Mouse (Mus musculus) layer of hippocampus, postnatal 36 days (tissue): ENCODE measurements around the gene Ppp2r3a. TPM values are rescaled to one million over a fixed set of nuclear protein-coding genes. Genes with fewer than 3 reads are reported as not detected.

ENCODE experiments used
- DNase-seq, 2 experiments: peaks; one replicate each; pipeline ENCODE4 v3.0.0; 2022
- total RNA-seq, 2 experiments: library from RNA; stranded (reverse); gene quantifications; 2 replicates each; pipeline ENCODE4 v1.2.3; 2021

Ppp2r3a gene
- total RNA-seq, 2 experiments from 2014 or later = 26.5 to 32.1 TPM

DNA sequence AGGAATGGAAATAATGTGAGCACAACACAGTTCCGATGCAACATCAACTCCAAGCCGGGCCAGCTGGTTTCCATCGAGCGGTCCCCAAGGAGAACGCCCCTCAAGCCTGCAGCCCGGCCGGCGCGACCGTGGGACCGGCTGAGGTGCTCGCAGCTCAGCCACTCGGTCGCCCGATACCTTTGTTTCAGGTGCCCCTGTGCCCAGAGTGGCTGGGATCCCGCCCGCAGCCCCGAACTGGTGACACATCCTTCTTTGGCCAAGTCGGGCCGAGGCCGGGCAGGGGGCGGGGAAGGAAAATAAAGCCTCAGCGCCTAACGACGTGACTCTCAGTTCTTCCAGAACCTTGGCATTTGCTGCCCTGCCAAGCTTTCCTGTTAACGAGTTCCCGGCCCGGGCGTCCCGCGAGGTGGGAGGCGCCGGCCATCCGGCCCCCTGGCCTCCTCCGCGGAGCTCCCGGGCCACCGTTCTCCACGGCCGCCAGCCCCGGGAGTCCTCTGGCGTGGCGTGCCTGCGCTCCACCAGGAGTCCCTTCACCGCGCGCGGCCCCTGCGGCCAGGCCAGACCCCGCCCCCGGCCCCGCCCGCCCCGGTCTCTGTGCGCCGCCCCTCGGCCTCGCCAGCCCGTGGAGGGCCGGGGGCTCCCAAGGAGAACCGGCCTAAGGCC lies 483 bp downstream of the Ppp2r3a start:
- DNase-seq = peak in 1 of 2 experiments; percentile 54

DNA sequence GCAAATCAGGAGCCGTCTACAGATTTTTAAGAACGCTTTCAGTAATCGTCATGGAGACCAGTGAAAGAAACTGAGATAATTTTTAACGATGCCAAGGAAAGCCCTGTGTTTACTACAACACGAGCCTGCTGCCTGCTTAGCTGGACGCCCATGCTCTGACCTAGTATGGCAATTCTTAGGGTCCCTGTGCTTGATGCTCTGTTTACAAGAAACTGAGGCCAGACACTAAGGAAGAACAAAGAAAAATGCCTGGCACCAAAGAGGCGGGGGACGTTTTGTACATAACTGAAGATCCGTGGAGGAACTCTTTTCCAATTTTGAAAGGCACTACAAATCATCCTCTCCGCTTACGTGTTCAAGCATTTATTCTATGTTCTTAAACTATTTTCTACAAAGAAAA lies 1.1 kb downstream of the Ppp2r3a start:
- DNase-seq = peak; percentile 23 to 25

DNA sequence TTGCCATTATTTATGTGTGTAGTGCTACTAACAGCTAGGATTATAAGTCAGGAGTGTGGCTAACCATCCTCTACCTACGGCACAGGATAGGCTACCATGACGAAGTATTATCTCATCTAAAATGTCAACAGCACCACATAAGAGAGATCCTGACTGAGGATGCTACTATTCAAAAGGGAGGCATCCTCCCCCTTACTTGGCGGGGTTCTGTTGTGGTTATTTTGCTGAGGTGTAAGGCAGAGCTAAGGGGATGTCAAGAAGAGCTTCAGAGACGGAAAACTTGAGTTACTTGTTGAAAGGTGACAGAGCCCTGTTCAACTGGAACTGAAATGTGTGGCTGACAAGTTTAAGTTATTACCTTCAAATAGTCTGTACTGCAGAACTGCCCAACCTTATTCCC lies 2.0 kb downstream of the Ppp2r3a start:
- no peak for DNase-seq

DNA sequence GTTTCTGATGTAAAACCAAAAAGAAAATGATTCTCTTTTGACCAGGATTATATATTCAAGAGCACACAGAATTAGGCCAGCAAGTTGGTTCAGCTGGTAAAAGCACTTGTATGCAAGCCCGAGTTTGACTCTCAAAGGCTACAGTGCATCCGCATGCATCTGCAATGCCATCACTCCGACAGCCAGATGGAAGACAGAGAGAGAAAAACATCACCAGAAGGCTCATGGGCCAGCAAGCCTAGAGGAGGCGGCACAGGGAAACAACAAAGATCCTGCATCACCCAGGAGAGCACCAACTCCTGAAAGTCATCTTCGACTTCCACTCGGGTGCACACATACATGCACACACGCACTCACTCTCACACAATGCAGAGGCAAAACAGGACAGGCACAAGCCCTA lies 4.1 kb downstream of the Ppp2r3a start:
- peak; percentile 33 to 45 for DNase-seq

DNA sequence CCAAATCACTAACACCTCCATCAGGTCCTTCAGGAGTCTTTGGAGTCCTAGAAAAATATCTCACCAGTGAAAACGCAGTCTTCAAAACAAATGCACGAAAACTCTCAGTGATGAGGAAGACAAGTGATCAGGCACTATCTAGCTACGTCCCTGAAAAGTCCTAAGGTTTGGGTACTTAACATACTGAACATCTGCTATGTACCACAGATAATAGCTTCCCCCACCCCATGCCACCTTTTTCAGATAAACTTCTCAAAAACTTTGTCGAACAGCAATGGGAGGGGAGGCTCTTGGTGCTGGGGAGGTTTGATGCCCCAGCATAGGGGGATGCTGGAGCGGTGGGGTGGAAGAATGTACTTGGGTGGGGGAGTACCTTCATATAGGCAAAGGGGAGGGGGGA lies 6.1 kb downstream of the Ppp2r3a start:
- DNase-seq = no peak

DNA sequence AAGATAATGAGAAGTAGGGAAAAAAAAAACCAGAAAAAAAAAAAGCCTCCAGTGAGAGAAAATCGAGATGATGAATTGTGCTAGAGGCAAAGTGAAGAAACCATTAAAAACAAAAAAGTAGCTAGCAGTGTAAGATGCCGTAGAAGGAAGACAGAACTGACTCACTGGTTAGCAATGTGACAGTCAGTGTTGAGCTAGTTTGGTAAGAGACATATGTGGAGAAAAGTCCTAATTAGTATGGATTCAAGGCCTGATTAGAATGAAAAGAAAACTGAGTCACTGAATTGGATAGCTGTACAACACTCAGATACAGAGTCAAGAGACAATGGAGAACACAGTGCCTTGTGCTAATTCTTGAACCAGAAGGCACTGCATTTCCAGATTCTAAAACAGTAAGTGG lies 7.9 kb downstream of the Ppp2r3a start:
- DNase-seq = no peak

DNA sequence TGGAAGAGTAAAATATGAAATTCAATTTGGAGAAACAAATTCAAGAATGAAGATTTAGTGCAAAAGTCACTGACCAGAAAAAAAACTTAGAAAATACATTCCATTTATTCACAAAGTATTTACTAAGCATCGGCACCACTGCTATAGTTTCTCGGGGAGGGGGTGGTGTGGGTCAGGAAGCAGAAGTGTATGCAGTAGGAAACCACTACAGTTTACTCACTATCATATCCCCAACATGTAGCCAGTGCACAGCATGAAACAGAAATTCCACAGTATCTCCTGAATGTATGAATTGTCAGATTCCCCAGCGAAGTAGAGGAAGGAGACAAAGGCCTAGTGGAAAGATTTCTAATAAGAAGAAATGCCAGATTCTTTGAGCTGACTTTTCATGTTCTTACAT lies 11.4 kb downstream of the Ppp2r3a start:
- DNase-seq = no peak

DNA sequence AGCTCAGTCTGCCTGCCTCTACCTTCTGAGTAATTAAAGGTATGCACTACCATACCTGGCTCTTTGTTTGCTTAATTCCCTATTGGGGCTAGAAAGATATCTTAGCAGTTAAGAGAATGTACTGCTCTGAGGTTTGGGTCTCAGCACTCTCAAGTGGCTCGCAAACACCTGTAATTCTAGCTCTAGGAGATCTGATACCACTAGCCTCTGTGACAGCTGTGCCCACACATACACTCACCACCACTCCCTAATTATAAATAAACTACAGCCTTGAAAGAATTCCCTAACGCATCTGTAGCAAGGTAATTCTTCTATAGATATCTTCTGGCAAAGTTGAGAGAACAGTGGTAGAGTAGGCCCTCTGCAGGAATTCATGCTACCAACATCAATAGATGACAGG lies 15.8 kb downstream of the Ppp2r3a start:
- no peak for DNase-seq

DNA sequence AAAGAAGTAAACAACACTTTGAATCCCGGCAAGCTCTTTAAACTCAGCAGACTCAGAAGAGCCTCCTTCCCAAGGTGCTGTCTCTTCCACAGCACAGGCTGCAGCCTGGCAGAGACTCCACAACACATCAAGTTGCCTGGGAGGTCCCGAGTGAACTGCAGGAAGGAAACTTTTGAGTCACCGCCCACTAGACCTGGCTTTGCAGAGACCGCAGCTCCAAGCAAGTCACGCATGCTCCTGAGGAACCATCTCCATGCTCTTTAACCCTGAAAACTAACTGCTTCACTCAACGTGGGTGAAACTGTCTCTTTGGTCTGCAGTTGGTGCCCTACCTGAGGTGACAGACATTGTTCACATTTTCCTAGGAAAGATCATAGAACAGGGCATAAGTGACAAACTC lies 19.6 kb downstream of the Ppp2r3a start:
- DNase-seq = no peak

DNA sequence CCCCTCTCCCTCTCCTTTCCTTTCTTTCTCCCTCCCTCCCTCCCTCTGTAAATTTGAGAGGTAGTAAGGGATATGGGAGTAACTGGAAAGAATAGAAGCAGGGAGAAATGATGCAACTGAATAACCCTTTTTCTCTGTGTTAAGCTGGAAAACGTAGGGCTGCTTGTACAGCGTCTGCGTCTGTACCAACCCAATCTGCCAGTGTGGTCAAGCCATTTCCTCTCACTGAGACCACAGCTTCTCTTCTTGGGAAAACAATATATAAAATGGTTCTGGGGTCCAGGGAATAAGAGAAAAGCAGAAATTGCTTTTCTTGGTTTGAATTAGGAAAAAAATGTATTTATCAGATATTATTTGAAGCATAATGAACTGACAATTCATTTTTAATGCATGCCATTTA lies 21.6 kb downstream of the Ppp2r3a start:
- DNase-seq = no peak

DNA sequence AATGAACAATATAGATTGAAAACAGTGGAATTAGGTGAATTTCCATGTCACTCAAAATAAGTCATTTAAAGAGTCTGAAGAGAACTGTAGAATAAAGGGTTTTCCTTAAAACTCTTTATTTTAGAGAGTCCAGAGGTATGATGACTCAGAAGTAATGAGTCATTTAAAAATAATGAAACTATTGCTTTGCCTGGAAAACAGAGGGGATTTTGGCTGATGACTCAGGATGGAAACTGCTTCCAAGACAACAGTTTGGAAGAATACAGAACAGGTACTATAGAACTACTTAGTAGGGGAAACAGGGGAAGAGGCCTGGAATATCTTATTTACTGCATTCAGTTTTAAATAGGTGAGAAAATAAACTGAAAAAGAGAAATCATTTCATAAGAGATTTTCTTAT lies 22.7 kb downstream of the Ppp2r3a start:
- DNase-seq = no peak

DNA sequence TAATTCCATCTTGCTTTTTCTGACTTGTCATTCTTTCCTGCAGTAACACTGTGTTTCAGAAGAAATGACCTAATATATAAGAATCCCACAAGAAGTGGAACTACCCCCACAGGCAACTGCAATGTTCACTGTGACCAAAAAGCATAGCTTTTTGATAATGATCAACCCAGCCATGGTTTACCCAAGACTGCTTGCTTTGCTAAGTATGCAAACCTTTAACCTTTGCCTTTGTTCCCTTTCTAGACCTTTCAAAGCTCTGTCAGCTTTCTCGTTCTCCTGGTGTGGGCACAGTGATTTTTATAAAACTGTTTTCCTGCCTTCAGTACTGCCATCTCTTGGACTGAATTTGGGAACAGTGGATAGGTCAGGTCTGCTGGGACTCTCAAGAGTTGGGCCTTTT lies 43.6 kb downstream of the Ppp2r3a start:
- DNase-seq = no peak

DNA sequence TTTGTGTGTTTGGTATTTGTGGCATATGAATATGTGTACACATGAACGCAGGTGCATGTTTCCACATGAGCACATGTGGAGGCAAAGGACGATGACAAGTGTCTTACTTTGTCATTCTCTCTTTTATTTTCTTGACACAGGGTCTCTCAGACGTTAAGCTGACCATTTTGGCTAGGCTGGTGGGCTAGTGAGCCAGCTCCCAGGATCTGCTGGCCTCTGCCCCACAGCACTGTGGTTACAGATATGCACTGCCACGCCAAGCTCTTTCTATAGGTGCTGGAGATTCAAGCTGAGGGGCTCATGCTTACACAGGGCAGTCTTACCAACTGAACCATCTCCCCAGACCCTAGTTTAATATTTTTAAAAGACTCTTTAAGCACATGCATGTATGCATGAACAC lies 45.1 kb downstream of the Ppp2r3a start:
- DNase-seq = no peak

DNA sequence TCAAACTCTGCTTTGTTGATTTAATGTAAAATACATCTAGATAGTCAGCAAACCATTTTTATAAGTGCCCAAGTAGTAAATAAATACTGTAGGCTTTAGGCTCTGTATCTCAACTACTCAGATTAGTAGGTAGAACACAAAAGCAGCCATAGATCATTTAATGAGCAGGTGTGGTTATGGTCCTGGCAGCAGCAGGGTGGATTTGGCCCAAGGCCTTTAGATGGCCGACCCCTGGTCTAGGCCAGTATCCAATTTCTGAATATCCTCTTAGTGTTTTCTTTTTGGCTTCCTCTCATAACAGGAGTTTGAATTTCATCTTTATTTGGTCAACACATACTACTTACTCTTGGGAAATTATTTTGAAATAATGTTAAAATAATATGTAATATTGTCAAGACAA lies 46.4 kb downstream of the Ppp2r3a start:
- DNase-seq = no peak

DNA sequence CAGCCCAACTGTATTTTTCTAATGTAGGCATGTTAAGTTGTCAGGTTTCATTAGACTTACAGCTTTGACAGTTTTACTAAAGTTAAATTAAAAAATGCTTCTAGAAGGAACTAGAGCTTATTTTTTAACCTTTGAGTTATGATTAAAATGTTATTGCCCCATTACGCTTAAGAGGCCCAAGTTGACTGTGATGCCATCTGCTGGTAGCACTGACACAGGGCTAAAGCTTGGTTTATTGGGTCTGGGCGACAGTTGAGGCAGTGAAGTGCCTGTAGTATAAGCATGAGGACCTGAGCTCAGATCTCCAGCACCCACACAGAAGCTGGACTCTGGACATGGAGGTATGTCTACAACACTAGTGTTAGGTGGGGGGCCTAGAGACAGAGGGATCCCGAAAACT lies 47.5 kb downstream of the Ppp2r3a start:
- DNase-seq = no peak

DNA sequence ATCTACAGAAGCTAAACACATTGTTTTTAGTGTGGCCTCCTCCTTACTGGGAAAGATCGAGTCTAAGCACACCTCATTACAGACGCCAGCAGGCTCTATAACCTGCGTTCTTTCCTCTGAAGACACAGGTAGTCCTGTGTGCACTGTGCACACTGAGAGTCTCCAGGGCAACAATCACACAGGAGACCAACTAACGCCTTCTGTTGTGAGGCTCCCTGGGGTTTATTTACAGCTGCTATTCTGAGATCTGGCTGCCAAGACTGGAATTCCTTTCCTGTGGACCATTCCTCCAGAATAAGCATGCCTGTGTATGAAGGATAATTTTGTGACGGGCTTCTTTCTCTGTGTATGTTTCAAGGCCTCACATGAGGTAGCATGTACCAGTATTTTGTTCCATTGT lies 51.0 kb downstream of the Ppp2r3a start:
- no peak for DNase-seq

DNA sequence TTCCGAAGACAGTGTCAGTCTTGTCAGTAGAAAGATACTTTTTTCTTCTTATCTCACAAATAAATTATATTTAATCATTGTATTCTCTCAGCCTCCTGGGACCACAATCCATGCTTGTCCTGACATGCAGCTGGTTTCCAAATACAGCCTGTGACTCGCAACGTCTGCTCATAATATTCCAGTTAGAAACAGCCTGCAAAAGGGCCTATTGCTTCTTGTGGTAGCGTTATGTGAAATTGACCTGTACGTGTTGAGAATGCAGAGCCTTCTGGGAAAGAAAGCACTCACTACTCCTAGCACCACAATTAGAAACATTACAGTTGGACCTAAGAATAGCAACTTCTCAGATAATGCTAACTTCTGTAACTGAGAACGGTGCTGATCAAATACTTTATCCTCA lies 52.8 kb downstream of the Ppp2r3a start:
- no peak for DNase-seq

DNA sequence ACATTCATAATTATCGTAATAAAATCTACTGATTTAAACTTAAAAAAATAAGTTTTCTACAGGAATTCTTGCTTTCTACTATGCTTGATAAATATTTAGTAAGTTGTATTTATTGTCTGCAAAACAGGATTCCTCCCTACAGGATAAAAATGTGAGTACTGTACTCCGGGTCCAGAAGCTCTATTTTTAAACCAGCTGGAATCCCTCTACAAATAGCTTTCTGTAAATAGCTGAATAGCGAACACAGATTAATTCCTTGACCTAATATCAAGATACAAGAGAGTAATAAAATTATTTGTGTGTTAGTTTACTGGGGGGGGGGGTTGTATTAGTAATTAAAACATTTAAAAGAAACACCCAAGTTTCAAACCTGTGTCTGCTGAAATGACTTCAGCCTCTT lies 53.3 kb downstream of the Ppp2r3a start:
- DNase-seq = no peak

DNA sequence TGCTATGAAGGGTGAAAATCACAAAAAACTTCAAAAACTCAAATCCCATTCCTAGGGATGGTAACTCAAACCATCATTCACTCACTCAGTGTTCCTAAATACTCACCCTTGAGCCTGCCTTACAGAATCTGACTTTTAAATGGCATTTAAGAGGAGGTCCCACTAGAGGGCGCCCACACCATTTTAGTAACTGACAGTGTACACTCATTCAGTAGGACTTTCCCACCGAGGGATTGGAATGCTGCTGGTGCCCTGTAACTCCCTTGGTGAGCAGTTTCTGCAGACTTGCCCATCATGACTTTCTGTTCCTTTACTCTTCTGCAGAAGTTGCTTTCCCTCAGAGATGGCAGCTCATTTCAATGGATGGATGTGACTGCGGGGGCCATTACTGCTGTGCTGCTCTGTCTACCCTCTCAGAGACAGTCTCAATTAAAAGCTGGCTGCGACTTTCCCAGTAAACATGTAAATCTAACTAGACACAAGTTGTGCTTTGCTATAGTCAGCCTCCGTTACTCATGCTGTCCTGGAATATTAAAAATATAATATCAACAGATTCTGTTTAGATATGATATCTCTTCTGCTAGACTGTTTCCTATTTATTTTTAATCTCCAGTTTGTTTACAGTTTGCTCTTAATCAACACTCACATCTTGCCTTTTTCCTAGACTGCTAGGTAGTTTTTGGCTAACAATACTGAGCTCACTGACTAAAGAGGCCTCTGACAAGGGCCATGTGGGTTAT lies 69.5 kb downstream of the Ppp2r3a start:
- peak; percentile 71 to 81 for DNase-seq

DNA sequence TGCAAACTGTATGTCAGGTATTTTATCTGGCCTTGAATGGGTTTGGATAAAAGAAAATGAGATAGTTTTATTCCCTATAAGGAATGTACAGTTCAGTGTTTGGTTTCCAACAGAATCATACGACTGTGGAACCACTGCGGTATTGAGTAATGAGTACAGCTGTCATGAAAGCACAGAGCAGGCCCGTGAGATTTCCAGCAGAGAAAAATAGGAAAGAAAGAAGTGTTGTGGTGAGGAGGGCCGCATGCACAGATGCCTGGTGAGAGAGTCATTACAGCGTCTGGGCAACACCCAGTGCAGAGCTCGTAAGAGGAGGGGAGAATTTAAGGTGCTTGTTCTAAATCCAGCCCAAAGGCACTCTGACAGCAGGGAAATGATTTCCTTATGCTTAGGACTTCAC lies 70.3 kb downstream of the Ppp2r3a start:
- no peak for DNase-seq

DNA sequence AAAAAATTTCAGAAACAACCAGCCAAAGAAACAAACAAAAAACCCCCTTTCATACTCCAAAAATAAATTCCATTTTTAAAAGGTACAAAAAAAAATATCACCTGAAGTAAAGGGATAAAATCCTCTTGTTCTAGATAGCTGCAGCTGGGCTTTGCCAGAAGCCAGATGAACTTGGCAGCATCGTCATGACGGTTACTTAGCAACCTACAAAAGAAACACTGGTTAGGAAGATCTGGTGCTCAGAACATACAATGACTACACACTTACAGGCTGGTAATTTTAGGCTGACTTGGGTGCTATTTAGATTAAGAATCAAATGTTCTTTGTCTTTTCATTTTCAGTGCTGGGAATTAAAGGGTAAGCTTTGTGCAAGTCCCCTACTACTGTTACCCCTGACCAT lies 71.4 kb downstream of the Ppp2r3a start:
- peak; percentile 21 to 50 for DNase-seq

DNA sequence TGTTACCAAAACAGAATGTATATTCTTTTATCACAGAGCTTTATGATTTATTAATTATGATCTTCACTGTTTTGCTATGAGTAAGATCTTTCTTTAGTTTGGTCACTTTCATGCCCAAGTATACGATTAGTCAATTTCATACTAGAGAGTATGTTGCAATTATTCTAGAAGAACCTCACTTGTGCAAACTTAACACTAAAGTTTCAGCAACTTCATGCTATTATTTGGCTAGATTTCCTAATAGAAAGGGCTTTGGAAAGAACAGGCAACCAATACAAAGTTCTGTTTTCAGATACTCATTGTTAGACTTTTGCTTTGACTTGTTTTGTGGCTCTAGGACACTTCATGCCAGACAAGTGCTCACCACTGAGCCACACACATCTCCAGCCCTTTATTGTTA lies 91.0 kb downstream of the Ppp2r3a start:
- DNase-seq = no peak

DNA sequence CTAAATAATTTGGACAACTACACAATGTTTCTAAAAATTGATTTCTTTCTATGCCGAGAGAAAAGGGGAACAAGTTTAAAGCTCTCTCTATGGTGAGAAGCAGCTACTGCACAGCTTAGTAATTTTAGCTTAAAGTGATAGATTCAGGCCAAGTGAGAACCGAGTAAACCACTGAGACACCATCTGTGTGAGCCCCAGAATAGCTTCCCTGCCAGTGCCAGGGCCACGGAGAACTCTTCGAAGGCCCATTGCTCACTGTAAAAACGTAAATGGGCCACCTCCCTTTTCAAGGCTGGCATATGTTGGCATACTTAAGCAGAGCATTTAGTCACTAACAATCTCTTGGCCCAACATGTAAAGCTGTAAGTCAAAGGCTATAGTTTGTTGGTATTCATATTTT lies 91.5 kb downstream of the Ppp2r3a start:
- peak; percentile 11 to 19 for DNase-seq

DNA sequence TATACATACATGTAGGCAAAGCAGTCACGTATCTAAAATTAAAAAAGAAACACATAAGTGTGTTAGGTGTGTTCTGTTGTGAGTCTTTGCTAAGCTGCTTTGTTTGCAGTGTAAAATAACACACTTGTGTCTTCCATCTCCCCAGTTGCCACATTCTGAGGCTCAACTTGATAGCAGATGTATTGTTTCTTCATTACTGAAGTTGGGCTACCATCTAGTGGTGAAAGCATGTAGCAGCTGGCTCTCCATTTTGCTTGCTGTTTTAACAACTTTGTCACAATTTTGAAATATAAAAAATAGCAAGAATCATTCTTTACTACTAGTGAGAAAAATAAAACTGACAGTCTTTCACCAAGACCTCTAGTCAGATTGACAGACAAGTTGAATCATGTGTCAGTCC lies 92.2 kb downstream of the Ppp2r3a start:
- DNase-seq = no peak

DNA sequence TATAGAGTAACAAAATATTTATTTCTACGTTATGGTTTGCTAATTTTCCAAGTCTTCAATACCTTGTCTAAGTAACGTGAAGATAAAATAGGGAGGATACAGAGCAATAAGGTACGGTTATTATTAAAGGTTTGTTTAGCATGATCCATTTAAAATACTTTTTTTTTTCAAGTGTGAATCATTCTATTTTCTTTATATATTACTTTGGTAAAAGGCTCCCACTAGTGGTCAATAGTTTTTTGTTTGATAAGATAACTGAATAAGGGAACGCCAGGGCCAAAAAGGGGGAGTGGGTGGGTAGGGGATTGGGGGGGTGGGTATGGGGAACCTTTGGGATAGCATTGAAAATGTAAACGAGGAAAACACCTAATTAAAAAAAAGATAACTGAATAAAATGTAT lies 98.7 kb downstream of the Ppp2r3a start:
- DNase-seq = no peak
